Mouse (Mus musculus) kidney, postnatal 25 days (tissue): Measurements from ENCODE around the gene Xrcc6.
"Not testable (repeated sequence)": the region's sequence is repeated elsewhere in the genome, so short reads cannot be mapped to it uniquely, and the experiment has no call there.

Source experiments
- DNase-seq, 2 experiments: peaks; one replicate each; pipeline ENCODE4 v3.0.0; 2021; ENCODE audit warnings: mixed read lengths in 2 of 2

Gene Xrcc6

DNA sequence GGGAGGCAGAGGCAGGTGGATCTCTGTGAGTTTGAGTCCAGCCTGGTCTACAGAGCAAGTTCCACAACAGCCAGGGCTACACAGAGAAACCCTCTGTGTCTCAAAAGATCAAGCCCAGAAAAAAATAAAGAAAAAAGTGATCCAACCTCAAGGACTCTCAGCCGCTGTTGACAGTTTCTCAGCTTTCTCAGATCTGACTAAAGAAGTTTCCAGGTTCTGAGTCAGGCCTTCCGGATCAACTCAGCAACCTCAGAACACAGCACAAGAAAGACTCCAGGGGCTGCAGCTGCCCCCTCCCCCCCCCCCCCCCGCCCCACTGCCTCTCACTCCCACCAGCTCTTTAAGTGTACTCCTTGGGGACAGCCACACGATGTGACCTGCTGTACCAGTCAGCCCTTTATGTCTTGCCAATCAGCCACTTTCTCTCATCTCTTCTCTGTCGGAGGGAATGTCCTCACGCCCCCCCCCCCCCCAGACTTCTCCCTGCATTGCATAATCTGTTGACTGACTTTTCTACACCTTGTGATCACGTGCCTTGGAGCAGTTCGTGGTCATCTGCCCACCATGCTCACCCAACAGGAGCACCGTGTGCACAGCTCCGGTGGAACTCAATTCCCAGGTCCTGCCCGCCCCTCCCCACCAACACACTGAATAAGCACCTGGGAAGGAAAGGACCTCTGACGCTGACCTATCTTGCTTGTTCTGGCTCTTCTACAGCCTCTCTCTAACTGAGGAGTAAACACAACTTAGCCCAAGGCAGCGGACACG lies 21.4 kb upstream of the Xrcc6 start:
- DNase-seq = no peak

DNA sequence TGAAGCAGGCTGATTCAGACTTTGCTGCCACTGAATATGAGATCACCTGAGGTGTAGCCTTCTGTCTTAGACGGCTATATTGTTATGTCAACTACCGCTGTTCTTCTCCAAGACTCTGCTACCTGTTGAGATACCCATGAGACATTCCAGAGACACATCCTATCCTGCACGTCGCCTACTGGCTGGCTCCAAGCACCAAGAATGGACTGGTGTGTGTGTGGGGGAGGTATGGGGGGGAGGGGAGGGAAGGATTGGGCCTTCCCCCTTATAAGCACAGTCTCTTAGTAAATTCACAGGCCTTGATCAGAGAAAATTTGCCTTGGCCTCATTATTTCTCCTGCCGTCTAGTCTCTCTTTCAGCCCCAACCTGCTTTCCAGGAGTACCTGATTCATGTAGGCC lies 19.8 kb upstream of the Xrcc6 start:
- no peak for DNase-seq

DNA sequence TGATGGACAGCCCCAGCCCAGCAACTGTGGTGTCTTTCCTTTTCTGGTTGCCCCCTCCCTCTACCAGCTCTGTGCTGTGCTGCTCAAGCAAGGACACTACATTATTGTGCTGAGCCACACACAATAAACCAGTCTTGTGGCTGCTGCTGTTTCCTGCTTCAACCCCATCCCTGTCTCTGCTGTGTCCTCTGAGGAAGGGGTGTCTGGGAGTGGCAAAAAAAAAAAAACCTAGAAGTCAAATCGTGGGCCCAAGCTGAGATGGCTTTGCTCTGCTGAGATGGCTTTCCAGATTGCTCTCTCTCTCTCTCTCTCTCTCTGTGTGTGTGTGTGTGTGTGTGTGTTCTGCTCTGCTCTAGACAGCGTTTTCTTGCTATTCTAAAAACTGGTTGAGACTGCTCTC lies 19.2 kb upstream of the Xrcc6 start:
- no peak for DNase-seq

DNA sequence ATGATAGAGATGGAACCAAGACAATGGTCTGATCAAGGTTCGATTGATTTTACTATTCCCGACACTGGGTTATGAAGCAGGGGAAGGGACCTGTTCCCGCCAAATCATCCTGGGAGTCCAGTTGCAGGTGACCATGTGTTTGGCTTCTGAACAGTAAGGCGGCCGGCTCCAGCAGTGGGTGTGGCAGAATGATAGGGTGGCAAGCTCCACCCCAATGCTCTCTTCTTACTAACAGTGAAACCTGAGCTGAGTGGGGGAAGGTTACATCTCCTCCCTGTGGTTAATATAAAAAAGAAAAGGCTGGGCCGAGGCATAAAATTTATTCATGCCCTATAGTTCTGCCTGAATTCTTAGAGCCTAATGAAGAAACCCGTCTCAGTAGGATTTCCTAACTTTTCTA lies 18.5 kb upstream of the Xrcc6 start:
- peak; percentile 23 to 63 for DNase-seq

DNA sequence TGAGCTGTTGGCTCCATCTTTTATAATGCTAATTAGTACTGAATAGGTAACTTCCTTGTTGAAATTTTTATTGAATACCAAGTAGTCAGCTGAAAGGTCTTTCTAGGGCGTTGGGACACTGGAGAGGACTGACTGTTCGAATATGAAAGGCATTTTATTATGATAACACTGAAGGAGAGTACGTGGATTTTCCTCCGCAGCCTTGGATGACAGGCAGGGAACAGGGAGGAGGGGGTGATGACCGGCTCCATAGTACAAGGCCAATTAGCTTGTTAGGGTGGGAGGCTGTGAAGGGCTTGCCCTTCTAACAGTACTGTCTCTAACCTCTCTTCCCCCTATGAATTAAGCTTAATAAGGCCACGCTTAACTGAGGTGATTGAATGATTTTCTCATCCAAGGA lies 18.0 kb upstream of the Xrcc6 start:
- not testable (repeated sequence) for DNase-seq

DNA sequence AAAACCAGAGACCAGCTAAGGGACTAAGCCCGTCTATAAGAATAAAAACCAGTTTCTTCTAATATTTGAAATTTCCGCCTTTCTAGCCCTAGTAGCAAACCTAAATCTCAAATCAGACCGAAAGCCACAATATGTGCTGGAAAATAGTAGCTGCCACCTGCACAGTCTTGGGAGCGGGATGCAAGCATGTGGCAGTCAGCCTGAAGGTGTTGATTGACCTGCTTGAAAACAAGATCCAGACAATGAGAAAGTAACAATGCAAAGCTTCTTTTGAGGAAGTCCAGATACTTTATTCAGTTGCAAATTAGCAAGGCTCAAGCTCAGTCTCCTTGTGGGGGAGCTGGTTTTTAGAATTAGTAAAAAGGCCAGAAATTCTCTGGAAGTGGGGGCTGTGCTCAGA lies 17.1 kb upstream of the Xrcc6 start:
- DNase-seq = not testable (repeated sequence)

DNA sequence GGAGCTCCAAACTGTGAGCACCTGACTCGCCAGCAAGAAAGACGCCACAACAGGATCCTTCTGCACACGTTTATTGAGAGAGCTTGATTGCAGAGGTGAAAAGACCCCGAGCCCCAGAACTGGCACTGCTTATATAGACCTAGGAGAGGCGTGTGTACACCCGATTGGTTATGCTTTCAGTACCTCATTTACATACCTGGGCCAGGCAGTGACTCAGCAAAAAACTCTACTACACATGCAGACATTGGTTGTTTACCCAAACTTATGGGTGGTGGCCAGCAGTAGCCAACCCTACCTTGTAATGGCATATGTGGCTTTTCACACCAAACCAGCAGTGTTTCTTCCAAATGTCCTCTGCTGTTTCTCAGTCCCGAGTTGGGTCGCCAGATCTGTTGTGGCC lies 12.5 kb upstream of the Xrcc6 start:
- not testable (repeated sequence) for DNase-seq

DNA sequence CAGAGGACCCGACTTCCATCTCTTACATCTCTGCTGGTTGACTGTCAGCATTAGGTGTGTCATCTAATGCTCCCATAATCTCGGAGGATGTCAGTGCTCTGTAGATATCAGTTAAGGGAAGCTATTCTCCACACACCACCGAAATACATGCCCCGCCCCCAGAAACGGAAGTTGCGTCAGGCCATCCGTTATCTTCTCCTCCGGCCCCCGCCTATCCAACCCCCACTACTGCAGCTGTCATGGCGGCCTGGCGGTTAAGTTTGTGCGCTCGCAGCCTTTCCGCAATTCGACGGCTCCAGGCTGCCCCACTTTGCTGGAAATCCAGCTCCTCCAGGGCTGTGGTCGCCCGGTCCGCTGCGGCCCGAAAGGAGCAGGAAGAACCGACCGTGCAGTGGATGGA lies 7.3 kb upstream of the Xrcc6 start, which contains the start of gene 1700029P11Rik:
1700029P11Rik (plus strand) TSS at position 220 of the 400 bp plus-strand sequence.
- no peak for DNase-seq

DNA sequence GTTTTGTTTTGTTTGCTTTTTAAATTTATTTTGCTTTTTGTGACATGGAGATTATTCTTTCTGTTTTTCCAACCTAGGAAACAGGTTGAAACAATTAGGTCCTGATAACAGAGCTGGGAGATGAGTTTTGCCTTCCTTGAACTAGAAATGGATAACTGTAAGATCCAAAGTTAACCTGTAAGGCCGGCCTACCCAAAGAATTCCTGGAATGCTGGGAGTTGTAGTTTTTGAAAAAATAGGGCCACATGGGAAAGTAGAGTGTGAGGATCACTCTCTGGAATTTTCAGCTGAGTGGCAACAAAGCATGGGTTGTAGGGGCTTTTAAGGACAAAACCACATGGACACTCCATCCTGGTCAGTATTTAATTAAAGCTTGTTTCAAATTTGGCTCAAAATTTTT lies 5.5 kb upstream of the Xrcc6 start:
- DNase-seq = no peak

DNA sequence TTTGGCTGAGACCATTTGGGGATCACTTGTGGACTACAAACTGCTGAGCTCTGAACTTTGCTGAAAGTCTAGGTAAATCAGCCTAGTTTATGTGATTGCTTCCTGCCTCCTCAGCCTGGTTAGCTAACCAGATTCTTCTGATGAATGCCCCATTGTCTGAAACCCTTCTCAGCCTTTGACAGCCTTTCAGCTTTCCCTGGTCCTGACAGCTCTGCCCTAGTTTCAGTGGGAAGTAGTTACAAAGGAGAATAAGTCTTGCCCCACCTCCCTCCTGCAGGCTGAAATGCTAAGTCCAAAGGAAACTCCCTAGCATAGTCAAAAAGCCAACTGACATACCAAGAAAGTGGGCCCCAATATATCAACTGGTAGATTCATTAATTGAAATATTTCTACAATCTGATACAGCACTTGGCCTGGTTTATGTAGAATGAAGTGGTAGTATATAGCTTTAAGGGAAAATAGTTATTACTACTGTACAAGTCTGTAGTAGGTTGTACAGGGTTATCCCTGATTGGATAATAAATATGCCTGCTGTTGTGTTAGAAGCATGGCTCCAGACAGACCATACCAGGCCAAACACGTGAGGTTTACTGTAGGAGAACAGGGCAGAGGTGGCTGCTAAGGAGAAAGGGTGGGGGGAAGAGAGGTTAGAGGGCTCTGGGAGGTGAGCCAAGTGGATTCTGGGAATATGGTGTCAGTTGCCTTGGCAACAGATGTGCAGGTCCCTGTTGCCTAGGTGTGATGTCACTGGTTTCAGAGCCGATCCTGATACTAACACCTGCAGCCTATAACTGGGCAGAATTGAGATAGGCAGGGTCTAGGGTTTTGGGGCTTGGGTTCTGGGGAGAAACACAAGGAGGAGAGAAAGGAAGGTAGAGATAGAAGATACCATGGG lies 2.1 kb upstream of the Xrcc6 start:
- no peak for DNase-seq

DNA sequence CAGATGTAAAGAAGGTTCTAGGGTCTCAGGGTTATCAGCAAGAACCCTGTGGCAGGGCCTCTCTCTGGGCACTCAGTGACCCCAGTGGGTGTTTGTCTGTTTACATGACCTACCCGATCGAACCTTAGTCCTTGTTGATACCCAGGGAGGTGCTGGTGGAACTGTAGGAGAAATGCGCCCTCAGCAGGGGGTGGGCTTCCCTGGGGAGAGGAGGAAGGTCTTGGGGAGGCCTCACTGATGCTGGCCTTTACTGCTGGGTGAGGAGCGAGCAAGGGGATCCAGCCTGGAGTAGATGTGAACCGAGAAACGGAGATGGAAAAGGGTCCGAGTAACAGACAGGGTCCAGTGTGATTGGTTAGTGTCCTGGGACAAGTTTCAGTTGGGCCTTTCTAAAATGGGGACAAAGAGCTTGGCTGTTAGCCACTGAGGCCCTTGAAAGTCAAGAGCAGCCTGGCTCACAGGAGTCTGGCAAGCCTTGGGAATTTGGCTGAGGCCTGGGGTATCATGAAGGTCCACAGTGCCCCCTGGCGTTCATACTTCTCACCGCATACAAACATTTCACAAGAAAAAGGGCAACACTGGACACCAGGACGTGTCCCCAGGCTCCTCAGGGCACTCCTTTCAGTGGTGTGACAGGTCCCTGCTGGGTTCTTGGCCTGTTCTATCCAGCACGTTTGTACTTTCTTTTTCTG lies 1.9 kb downstream of the Xrcc6 start:
- DNase-seq = peak; percentile 90 to 96

DNA sequence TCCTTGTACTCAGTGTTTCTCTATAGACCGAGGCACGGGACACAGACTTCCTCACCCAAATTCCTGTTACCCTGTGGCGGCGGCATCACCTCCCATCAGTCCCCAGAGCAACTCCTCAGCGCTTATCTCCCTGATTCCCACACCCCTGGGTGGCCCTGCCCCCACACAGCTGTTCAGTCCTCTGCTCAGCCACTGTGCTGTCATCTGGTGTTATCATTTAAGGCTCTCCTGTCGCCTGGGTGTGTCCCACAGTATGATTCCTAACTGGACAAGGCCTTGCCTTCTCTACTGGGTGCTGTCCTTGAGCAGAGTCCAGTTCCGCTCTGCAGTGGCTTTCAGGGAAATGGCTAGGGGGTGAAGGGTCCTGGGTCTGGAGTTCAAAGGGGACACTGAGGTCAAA lies 2.9 kb downstream of the Xrcc6 start:
- no peak for DNase-seq

DNA sequence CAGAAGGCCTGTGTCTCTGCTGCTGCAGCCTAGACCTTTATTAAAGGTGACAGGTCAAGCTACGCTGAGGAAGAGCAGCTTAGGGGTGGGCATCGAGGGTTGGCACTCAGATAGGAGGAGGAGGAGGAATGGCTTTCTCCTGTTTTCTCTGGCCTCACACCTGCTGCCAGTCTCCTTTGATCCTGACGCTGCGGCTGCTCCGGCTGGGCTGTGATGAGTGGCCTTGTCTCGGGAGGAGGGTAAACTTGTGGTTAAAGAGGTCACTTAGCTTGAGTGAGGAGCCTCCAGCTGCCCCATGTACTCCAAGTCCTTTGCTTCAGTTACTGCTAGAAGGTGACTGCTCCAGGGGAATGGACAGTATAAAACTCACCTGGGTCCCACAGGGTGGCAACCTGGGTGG lies 6.4 kb downstream of the Xrcc6 start:
- DNase-seq = no peak

DNA sequence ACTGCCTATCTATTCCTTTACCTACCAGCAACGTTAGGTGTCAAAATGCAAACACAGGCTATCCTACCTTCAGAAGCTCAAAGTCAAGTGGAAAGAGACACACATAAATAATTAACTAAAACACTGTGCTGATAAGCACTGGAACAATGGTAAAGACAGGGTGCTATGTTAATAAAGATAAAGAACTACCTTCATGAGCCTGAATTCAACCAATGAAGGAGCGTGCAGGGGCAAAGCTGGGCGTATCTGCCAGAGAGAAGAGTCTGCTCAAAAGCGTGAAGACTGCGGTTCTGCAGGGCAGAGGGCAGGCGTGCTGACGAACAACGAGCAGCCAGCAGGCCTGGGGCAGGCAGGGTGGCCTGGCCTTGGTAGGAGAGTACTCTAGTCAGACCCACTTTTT lies 16.6 kb downstream of the Xrcc6 start:
- no peak for DNase-seq

DNA sequence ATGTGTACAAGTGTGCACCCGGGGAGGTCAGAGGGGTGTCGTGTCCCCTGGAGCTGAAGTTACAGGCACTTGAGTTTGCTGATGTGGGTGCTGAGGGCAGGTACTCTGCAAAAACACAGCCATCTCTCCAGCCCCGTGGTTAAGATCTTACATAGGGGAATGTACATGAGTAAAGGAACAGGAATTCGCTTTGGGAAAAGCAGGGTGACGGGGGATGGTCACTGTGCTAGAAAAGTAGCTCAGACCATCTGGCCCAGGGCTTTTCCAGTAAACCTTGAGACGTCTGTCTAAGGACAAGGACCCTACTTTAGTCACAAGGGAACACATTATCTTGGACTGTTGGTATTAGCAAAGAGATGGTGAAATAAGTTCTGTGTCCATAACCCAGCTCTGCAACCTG lies 24.3 kb downstream of the Xrcc6 start:
- DNase-seq = no peak

DNA sequence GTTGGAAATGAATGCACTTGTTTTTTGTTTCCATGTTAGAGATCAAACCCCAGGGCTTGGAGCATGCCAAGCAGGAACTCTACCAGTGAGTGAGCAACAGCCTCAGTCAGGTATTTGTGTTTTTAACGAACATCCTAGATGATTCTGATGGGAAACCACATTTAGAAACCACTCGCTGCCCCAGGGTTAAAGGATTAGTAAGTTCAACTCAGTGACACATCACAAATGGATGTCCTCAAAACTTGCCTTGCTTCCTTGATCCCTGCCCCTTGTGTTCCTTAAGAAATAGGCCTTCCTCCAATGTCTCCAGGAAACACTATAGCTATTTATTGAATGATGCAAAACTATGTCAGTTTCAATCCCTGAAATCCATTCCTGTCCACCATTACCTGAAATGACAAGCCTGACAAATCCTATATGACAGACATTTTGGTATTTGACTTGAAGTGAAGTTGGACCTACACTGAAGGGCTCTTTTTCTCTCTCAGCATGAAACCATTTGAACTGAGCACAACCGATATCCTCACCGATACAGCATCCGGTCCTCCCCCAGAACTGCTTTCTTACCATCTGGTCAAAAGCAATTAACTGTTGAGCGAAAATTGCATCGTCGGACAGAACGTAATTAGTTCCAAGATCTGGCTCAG lies 27.2 kb downstream of the Xrcc6 start:
- no peak for DNase-seq

DNA sequence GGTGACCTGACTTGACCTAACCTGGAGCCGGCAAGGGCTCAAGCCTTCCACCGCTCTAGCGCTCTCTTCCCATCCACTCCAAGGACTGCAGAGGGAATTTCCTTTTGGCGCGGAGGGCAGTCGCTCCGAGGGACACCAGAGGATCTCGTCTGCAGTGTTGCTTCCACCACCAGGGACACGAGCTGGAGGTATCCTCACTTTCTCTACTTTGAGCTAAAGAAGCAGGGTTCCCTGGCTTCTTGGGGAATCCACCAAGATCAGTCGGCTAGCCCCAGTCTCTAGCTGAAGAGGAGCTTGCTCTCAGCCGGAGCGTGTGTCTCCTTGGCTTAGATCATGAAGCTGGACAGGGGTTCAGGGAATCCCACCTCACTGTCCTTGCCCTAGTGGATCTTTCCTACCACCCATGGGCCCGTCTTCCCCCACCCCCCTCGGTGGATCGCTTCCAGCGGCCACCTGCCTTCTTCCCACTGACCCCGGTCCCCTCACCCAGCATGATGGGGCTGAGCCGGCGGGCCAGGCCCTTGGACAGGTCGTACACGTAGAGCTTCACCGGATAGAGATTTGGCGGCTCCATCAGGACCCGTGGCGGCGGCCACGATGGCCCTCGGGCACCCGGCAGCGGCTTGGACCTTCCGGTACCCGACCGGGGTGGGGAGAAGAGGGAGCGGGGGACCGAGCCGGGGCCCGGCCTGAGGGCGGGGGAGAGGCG lies 27.9 kb downstream of the Xrcc6 start:
- DNase-seq = peak; percentile 40 to 59

DNA sequence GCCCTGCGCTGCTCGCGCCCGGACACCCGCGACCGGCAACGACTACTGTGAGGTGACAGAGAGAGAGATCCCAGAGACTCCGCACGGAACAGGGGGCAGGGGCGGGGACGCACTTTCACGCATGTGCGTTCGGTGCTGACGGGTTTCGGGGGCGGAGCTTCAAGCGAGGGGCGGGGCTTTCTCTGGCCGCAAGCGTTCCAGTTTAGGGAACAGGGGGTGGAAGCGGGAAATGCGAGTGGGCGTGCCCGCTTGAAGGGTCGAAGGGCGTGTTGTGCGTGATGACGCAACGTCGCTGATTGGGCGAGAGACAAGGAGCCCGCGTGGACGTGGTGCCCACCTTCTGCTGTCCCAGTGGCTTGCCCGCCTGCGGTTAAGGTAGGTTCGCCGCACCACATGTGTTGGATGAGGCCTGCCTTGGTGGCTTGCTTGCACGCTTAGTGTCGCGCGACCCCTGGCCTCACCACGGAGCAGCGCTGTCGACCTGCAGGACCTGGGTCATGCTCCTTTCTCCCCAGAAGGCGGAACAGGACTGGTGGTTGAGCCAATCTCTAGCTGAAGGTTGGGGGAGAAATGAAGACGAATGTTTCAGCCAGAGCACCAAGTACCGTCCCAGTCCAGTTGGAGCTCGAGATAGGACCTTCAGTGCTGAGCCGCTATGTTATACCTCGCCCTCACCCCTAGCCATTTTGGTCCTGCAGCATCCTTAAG lies 28.6 kb downstream of the Xrcc6 start:
- DNase-seq = peak; percentile 99 to 100

DNA sequence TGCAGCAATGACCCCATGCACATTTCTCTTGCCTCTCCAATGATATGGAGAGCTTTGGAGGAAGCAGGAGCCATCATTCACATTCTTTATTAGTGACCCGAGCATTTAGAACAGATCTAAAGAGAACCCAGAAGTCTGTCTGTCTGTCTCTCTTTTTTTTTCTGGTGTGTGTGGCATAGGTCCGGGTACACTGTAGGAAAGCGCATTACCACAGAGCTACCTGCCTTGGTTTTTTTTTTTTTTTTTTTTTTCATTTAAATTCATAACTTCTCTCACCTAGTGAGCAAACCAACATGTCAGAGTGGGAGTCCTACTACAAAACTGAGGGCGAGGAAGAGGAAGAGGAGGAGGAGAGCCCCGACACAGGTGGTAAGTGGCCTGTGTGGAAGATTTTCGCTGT lies 29.2 kb downstream of the Xrcc6 start:
- DNase-seq = no peak

DNA sequence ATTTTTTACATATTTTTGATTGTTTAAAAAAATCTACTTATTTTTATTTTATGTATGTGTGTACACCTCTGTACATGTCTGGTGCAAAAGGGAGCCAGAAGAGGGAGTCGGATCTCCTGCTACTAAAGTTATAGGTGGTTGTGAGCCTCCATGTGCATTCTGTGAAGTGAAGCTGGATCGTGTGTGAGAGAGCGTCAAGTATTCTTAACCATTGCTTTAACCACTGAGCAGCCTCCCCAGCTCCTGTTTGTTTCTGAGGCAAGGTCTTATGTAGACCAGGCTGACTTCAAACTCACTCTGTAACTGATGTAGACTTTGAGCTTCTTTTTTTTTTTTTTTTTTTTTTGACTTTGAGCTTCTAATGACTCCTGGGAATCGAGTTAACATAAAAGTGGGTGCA lies 29.8 kb downstream of the Xrcc6 start:
- no peak for DNase-seq

DNA sequence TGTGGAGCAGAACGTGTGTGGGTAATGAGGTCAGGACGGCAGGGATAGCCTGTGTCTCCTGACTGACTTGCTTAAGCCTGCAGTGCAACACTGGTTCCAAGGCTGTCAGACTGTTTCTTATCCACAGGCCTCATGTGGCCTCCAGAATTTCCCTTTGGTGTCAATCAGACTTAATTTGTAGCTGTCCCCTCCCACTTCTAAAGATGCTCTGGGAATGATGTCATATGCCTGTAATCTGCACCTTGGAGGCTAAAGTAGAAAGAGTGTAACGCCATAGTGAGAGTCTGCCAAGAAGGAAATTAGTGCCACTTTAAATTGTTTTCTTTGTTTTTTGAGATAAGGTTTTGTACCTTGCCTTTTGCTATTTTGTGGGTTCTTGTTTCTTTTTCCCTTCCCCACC lies 31.7 kb downstream of the Xrcc6 start:
- no peak for DNase-seq
